Mouse (Mus musculus) myocyte (in vitro differentiated cells): ENCODE data around the gene Clasp1. TPM values are rescaled to one million over a fixed set of nuclear protein-coding genes. Genes with fewer than 3 reads are reported as not detected.

ENCODE experiments used
- H3K27me3 ChIP-seq: one replicate; pipeline ENCODE4 v1.6.1; 2011; ENCODE audit not compliant: control insufficient read depth, insufficient read depth, insufficient read length
- H3K36me3 ChIP-seq: one replicate; pipeline ENCODE4 v1.6.1; 2011; ENCODE audit not compliant: control insufficient read depth, insufficient read depth
- H3K4me2 ChIP-seq: one replicate; pipeline ENCODE4 v1.6.1; 2011; ENCODE audit warnings: low read depth, control low read depth
- H3K4me3 ChIP-seq: one replicate; pipeline ENCODE4 v1.5.1; 2011; ENCODE audit warnings: mild to moderate bottlenecking, control low read depth, moderate library complexity
- H3K79me2 ChIP-seq: one replicate; pipeline ENCODE4 v1.6.1; 2011; ENCODE audit not compliant: control insufficient read depth, insufficient read depth
- H3ac ChIP-seq: one replicate; pipeline ENCODE4 v1.6.1; 2011; ENCODE audit not compliant: control insufficient read depth, insufficient read length
- CEBPB ChIP-seq: IDR thresholded peaks from 2 replicates; pipeline ENCODE4 v1.6.1; 2011; ENCODE audit warnings: mild to moderate bottlenecking, moderate library complexity; ENCODE audit not compliant: poor library complexity, insufficient read depth, severe bottlenecking
- E2F4 ChIP-seq: IDR thresholded peaks from one replicate; pipeline ENCODE4 v1.6.1; 2011; ENCODE audit warnings: mild to moderate bottlenecking, control low read depth, moderate library complexity; ENCODE audit not compliant: insufficient read depth
- MAX ChIP-seq: IDR thresholded peaks from one replicate; pipeline ENCODE4 v1.6.1; 2011; ENCODE audit warnings: low read depth, mild to moderate bottlenecking, control low read depth
- MYOD1 ChIP-seq, 3 experiments: IDR thresholded peaks; one replicate each; pipeline ENCODE4 v1.6.1; 2011; ENCODE audit warnings: control low read depth in 2 of 3, low read depth in 2 of 3, mild to moderate bottlenecking in 2 of 3, moderate library complexity in 1 of 3; ENCODE audit not compliant: insufficient read length in 2 of 3, control insufficient read depth in 1 of 3
- MYOG ChIP-seq, 3 experiments: IDR thresholded peaks; one replicate each; pipeline ENCODE4 v1.6.1; 2011; ENCODE audit warnings: control low read depth in 2 of 3, low read depth in 2 of 3, mild to moderate bottlenecking in 2 of 3; ENCODE audit not compliant: insufficient read length in 2 of 3, control insufficient read depth in 1 of 3, insufficient read depth in 1 of 3
- POLR2A ChIP-seq: IDR thresholded peaks from one replicate; pipeline ENCODE4 v1.6.1; 2011; ENCODE audit warnings: low read depth, mild to moderate bottlenecking, control low read depth, moderate library complexity; ENCODE audit not compliant: insufficient read length
- POLR2AphosphoS2 ChIP-seq: IDR thresholded peaks from one replicate; pipeline ENCODE4 v1.6.1; 2011; ENCODE audit warnings: low read depth, control low read depth; ENCODE audit not compliant: insufficient read length
- REST ChIP-seq: IDR thresholded peaks from one replicate; pipeline ENCODE4 v1.6.1; 2011; ENCODE audit warnings: mild to moderate bottlenecking, control low read depth, moderate library complexity; ENCODE audit not compliant: insufficient read depth, insufficient read length
- SRF ChIP-seq: IDR thresholded peaks from one replicate; pipeline ENCODE4 v1.6.1; 2011; ENCODE audit warnings: low read depth; ENCODE audit not compliant: control insufficient read depth, insufficient read length
- TCF12 ChIP-seq: IDR thresholded peaks from one replicate; pipeline ENCODE4 v1.6.1; 2011; ENCODE audit warnings: mild to moderate bottlenecking, control low read depth; ENCODE audit not compliant: poor library complexity, insufficient read depth, severe bottlenecking
- TCF3 ChIP-seq: IDR thresholded peaks from one replicate; pipeline ENCODE4 v1.6.1; 2011; ENCODE audit warnings: low read depth, control low read depth; ENCODE audit not compliant: insufficient read length
- USF1 ChIP-seq: IDR thresholded peaks from one replicate; pipeline ENCODE4 v1.6.1; 2011; ENCODE audit warnings: low read depth, mild to moderate bottlenecking, control low read depth, moderate library complexity
- polyA plus RNA-seq: library from polyadenylated mRNA; unstranded; fragments of >200 nt; fragmentation: generic; extraction: Trizol; gene quantifications from one replicate; pipeline ENCODE4 v1.2.1, GENCODE M21; 2012; ENCODE audit warnings: missing spikeins

Gene Clasp1
- polyA plus RNA-seq, 1 experiment, result 31.1 TPM

- Histone ChIP-seq H3K27me3 (no peaks in the 10 kb centered on the region), H3ac (no peak overlapping the region), H3K79me2 (peaks cover 85% of the 10 kb centered on the region), H3K4me3 (no peak overlapping the region), H3K36me3 (no peaks in the 10 kb centered on the region), H3K4me2 (no peak overlapping the region)
- TF ChIP-seq CEBPB (no peak), POLR2A (no peak), E2F4 (no peak), REST (no peak), MAX (no peak), MYOG (IDR thresholded peaks at IDR 0.05; ENCODE audit: control insufficient read depth in 1 of 3, insufficient read depth in 1 of 3, insufficient read length in 2 of 3, low read depth in 2 of 3) (no peak), SRF (no peak), USF1 (no peak), POLR2AphosphoS2 (no peak), TCF12 (no peak), TCF3 (no peak), MYOD1 (IDR thresholded peaks at IDR 0.05; ENCODE audit: control insufficient read depth in 1 of 3, insufficient read length in 2 of 3, low read depth in 2 of 3) (no peak)
Observed at GRCm38 (mm10) chr1:118453577-118453976, 64.7 kb downstream of the Clasp1 start.

- Histone ChIP-seq H3K4me3 (no peak overlapping the region), H3K27me3 (no peaks in the 10 kb centered on the region), H3K4me2 (no peak overlapping the region), H3K79me2 (peaks cover 77% of the 10 kb centered on the region), H3K36me3 (no peaks in the 10 kb centered on the region), H3ac (no peak overlapping the region)
- TF ChIP-seq POLR2A (no peak), MAX (no peak), MYOG (IDR thresholded peaks at IDR 0.05; ENCODE audit: control insufficient read depth in 1 of 3, insufficient read depth in 1 of 3, insufficient read length in 2 of 3, low read depth in 2 of 3) (no peak), USF1 (no peak), REST (no peak), TCF3 (no peak), TCF12 (no peak), CEBPB (no peak)
Observed at GRCm38 (mm10) chr1:118454817-118455216, 66.0 kb downstream of the Clasp1 start.

- Histone ChIP-seq H3K4me3 (no peak overlapping the region), H3K4me2 (peak overlapping the region; percentile 0), H3K79me2 (peaks cover 62% of the 10 kb centered on the region), H3K27me3 (no peaks in the 10 kb centered on the region), H3ac (no peak overlapping the region), H3K36me3 (peaks cover 6% of the 10 kb centered on the region)
- TF ChIP-seq MAX (no peak), POLR2A (no peak), MYOD1 (IDR thresholded peaks at IDR 0.05; ENCODE audit: control insufficient read depth in 1 of 3, insufficient read length in 2 of 3, low read depth in 2 of 3) (no peak), E2F4 (no peak), TCF12 (no peak), USF1 (no peak), REST (no peak), CEBPB (no peak), TCF3 (no peak), MYOG (IDR thresholded peaks at IDR 0.05; ENCODE audit: control insufficient read depth in 1 of 3, insufficient read depth in 1 of 3, insufficient read length in 2 of 3, low read depth in 2 of 3) (no peak), SRF (no peak), POLR2AphosphoS2 (no peak)
Observed at GRCm38 (mm10) chr1:118457256-118457882, 68.5 kb downstream of the Clasp1 start.

GRCm38 (mm10) chr1:118457883-118458259 is 69.0 kb downstream of the Clasp1 start:
- peaks cover 57% of the 10 kb centered on the region for H3K79me2 ChIP-seq
- H3K36me3 ChIP-seq, result peaks cover 6% of the 10 kb centered on the region
- no peak overlapping the region for H3K4me3 ChIP-seq
- H3K27me3 ChIP-seq, result no peaks in the 10 kb centered on the region
- no peak overlapping the region for H3ac ChIP-seq
- peak overlapping the region; percentile 35 for H3K4me2 ChIP-seq
- TF ChIP-seq CEBPB (no peak), POLR2A (no peak), TCF12 (no peak), TCF3 (no peak), REST (no peak), MAX (no peak), MYOG (IDR thresholded peaks at IDR 0.05; ENCODE audit: control insufficient read depth in 1 of 3, insufficient read depth in 1 of 3, insufficient read length in 2 of 3, low read depth in 2 of 3) (peak in 1 of 3 experiments; percentile 16), SRF (no peak), E2F4 (no peak), USF1 (no peak), MYOD1 (IDR thresholded peaks at IDR 0.05; ENCODE audit: control insufficient read depth in 1 of 3, insufficient read length in 2 of 3, low read depth in 2 of 3) (peak in 2 of 3 experiments; percentile 55 to 60), POLR2AphosphoS2 (no peak)

GRCm38 (mm10) chr1:118458279-118458678 is 69.4 kb downstream of the Clasp1 start:
- no peak overlapping the region for H3ac ChIP-seq
- no peaks in the 10 kb centered on the region for H3K27me3 ChIP-seq
- H3K36me3 ChIP-seq, result peaks cover 6% of the 10 kb centered on the region
- peak overlapping the region; percentile 35 for H3K4me2 ChIP-seq
- TF ChIP-seq MYOG (IDR thresholded peaks at IDR 0.05; ENCODE audit: control insufficient read depth in 1 of 3, insufficient read depth in 1 of 3, insufficient read length in 2 of 3, low read depth in 2 of 3) (no peak), E2F4 (no peak), CEBPB (no peak), MAX (no peak), POLR2A (no peak)
- H3K79me2 ChIP-seq, result peaks cover 54% of the 10 kb centered on the region
- no peak overlapping the region for H3K4me3 ChIP-seq
